Mouse (Mus musculus) thymus, postnatal 25 days (tissue): ENCODE data around the gene Eif4g1.
A peak's percentile ranks its signal among the peaks of the same experiment; 100 is the strongest.
"Not testable (repeated sequence)": the region's sequence is repeated elsewhere in the genome, so short reads cannot be mapped to it uniquely, and the experiment has no call there.

Experiments used
- DNase-seq: peaks from one replicate; pipeline ENCODE4 v3.0.0; 2022

Eif4g1 gene

GRCm38 (mm10) chr16:20668013-20668412, at the start of gene Eif4g1:
Gene Eif4g1 (plus strand): TSS chr16:20668313.
- DNase-seq: not testable (repeated sequence)

- DNase-seq: no peak
These were observed 48.3 kb upstream of the Eif4g1 start for GRCm38 (mm10) chr16:20619541-20620398.

- DNase-seq: peak; percentile 8
These were observed 47.7 kb upstream of the Eif4g1 start for GRCm38 (mm10) chr16:20620399-20620735.

GRCm38 (mm10) chr16:20620751-20621190, 47.3 kb upstream of the Eif4g1 start:
- peak; percentile 23 for DNase-seq

- DNase-seq: peak; percentile 48
These were observed 46.7 kb upstream of the Eif4g1 start, which contains the start of gene Camk2n2 for GRCm38 (mm10) chr16:20621191-20621990. Gene Camk2n2 (minus strand): TSS chr16:20621287.

- DNase-seq: peak; percentile 35
These were observed 46.0 kb upstream of the Eif4g1 start for GRCm38 (mm10) chr16:20621991-20622685.

GRCm38 (mm10) chr16:20623211-20623610, 44.9 kb upstream of the Eif4g1 start:
- DNase-seq: no peak

- DNase-seq: no peak
These were observed 39.2 kb upstream of the Eif4g1 start for GRCm38 (mm10) chr16:20628871-20629391.

- peak; percentile 8 for DNase-seq
These were observed 38.1 kb upstream of the Eif4g1 start, which contains the start of gene Ece2 for GRCm38 (mm10) chr16:20629731-20630634. Gene Ece2 (plus strand): TSS chr16:20629828.

- DNase-seq: no peak
These were observed 30.7 kb upstream of the Eif4g1 start for GRCm38 (mm10) chr16:20637410-20637809.

- no peak for DNase-seq
These were observed 29.7 kb upstream of the Eif4g1 start for GRCm38 (mm10) chr16:20638367-20638766.

GRCm38 (mm10) chr16:20642161-20642560, 26.0 kb upstream of the Eif4g1 start:
- DNase-seq: peak; percentile 64

- no peak for DNase-seq
These were observed 24.2 kb upstream of the Eif4g1 start for GRCm38 (mm10) chr16:20643911-20644310.

GRCm38 (mm10) chr16:20651076-20651946, 16.8 kb upstream of the Eif4g1 start, which contains the start of gene Psmd2:
Gene Psmd2 (plus strand): TSS chr16:20651652.
- peak; percentile 95 for DNase-seq

GRCm38 (mm10) chr16:20651947-20652310, 16.2 kb upstream of the Eif4g1 start:
- DNase-seq: no peak

GRCm38 (mm10) chr16:20653315-20653714, 14.8 kb upstream of the Eif4g1 start:
- no peak for DNase-seq

- no peak for DNase-seq
These were observed 10.5 kb upstream of the Eif4g1 start for GRCm38 (mm10) chr16:20657661-20658060.

- DNase-seq: no peak
These were observed 2.2 kb downstream of the Eif4g1 start for GRCm38 (mm10) chr16:20670291-20670690.

- no peak for DNase-seq
These were observed 3.8 kb downstream of the Eif4g1 start for GRCm38 (mm10) chr16:20671886-20672285.

- DNase-seq: peak; percentile 96
These were observed 4.4 kb downstream of the Eif4g1 start for GRCm38 (mm10) chr16:20672500-20672902.
